Comparison of ENCODE assay signal across 9 mouse cellular contexts in the genomic region with DNA sequence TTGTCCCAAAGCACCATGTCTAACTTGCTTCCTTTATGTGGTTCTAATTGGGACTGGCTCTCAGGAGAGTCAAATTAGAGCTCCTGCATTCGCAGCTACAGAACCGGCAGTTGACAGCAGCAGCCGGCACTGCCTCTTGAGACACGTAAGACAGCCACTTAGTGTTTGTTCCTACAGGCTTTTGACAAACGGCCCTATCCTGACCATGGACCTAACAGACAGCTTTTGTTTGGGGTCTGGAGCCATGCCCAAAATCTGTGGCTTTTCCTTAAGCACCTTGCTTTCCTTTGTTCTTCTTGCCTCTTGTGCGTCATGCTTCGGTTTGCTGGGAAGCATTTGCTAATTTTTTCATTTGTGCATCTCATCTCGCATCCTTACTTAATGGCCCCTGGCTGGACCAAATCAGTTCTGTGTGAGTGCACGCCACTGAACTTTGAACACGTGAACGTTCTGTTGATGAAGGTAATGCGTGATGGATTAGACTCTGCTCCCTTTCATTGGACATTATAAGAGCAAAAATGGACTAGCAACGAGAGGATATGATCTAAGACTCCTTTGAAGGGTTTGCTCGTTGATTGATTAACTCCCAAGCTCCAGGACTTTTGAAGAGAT.
DNase-seq lines count a peak whose midpoint lies in the region; ATAC-seq and TF ChIP-seq lines count a peak whose summit lies in the region.
"Had no signal": no experiment of that assay in that cellular context is flagged by ENCODE, and none has a peak within 500 bp of the region (broad histone marks: within the 10 kb centered on the region; RNA-seq: fewer than 3 reads in every experiment).

No protein-coding gene starts in this region.

- 61% methylated on average over 14 of the region's 14 CpGs for WGBS in neural tube, embryonic 11.5 days
- 10% methylated on average over 14 of the region's 14 CpGs for WGBS in forebrain, embryonic 14.5 days
- 33% methylated on average over 14 of the region's 14 CpGs for WGBS in neural tube, embryonic 14.5 days
- 89% methylated on average over 14 of the region's 14 CpGs for WGBS in thymus, adult 2 months

- no peak for TF ChIP-seq POLR2A in thymus, adult 2 months (IDR thresholded peaks at IDR 0.05; ENCODE audit: control insufficient read depth, extremely low read depth, insufficient read depth, low read length, poor library complexity)

- no peak overlapping the region for H3K27ac ChIP-seq in neural tube, embryonic 11.5 days (ENCODE audit: low read depth, low read length)
- no peak overlapping the region for H3K27ac ChIP-seq in forebrain, embryonic 14.5 days (ENCODE audit: low read depth, low read length)
- H3K27ac ChIP-seq in neural tube, embryonic 14.5 days (ENCODE audit: low read depth, low read length), result no peak overlapping the region
- no peak overlapping the region for H3K27ac ChIP-seq in thymus, adult 2 months (ENCODE audit: control insufficient read depth, insufficient read depth, low read length)
- H3K27ac ChIP-seq: heart, embryonic 15.5 days had no signal

- TF ChIP-seq CTCF in thymus, adult 2 months (IDR thresholded peaks at IDR 0.05; ENCODE audit: borderline replicate concordance, control insufficient read depth, extremely low read depth, insufficient read depth, low read length, poor library complexity), result no peak

- no peak overlapping the region for H3K9ac ChIP-seq in neural tube, embryonic 11.5 days (ENCODE audit: low read length)
- H3K9ac ChIP-seq in forebrain, embryonic 14.5 days (ENCODE audit: low read length), result no peak overlapping the region; the same call in 1 of the 2 replicates
- no peak overlapping the region for H3K9ac ChIP-seq in neural tube, embryonic 14.5 days (replicated peaks; ENCODE audit: low read depth, low read length)
- H3K9ac ChIP-seq: heart, embryonic 15.5 days had no signal

- no peaks in the 10 kb centered on the region for H3K36me3 ChIP-seq in neural tube, embryonic 11.5 days (ENCODE audit: control insufficient read depth, insufficient read depth, low read length)
- H3K36me3 ChIP-seq in forebrain, embryonic 14.5 days (ENCODE audit: control insufficient read depth, insufficient read depth, low read length), result no peaks in the 10 kb centered on the region
- no peaks in the 10 kb centered on the region for H3K36me3 ChIP-seq in neural tube, embryonic 14.5 days (ENCODE audit: control insufficient read depth, insufficient read depth, low read length)
- H3K36me3 ChIP-seq in thymus, adult 2 months (ENCODE audit: control insufficient read depth, insufficient read depth, low read length), result no peaks in the 10 kb centered on the region
- H3K36me3 ChIP-seq: heart, embryonic 15.5 days had no signal

- ATAC-seq in neural tube, embryonic 11.5 days (ENCODE audit: insufficient read depth, low FRiP score, low TSS enrichment), result no peak
- ATAC-seq in forebrain, embryonic 14.5 days, result peak; percentile 91
- peak; percentile 60; the same call in 1 of the 2 replicates for ATAC-seq in neural tube, embryonic 14.5 days (ENCODE audit: low read depth)

- DNase-seq in neural tube, embryonic 11.5 days (ENCODE audit: low spot score), result peak; percentile 34
- DNase-seq in neural tube, embryonic 10.5 days (ENCODE audit: extremely low spot score, low spot score), result no peak
- DNase-seq in forebrain, embryonic 14.5 days (ENCODE audit: low spot score), result peak; percentile 81
- DNase-seq in kidney, postnatal 10 days, result peak; percentile 16
- no peak for DNase-seq in heart, postnatal 4 days
- no peak for DNase-seq in left cerebral cortex, adult 8-10 months (ENCODE audit: low spot score in 2 of 2)
- DNase-seq in thymus, adult 2 months, result no peak

- peaks cover 3% of the 10 kb centered on the region; the same call in 1 of the 2 replicates for H3K4me1 ChIP-seq in neural tube, embryonic 11.5 days (ENCODE audit: control insufficient read depth, insufficient read depth, low read length)
- H3K4me1 ChIP-seq in forebrain, embryonic 14.5 days (ENCODE audit: control insufficient read depth, insufficient read depth, low read length), result peaks cover 8% of the 10 kb centered on the region; the same call in 1 of the 2 replicates
- peaks cover 3% of the 10 kb centered on the region; the same call in 1 of the 2 replicates for H3K4me1 ChIP-seq in neural tube, embryonic 14.5 days (ENCODE audit: control insufficient read depth, insufficient read depth, low read length)
- H3K4me1 ChIP-seq in thymus, adult 2 months (replicated peaks; ENCODE audit: control insufficient read depth, insufficient read depth, low read length), result no peaks in the 10 kb centered on the region
- H3K4me1 ChIP-seq: heart, embryonic 15.5 days had no signal

- no peaks in the 10 kb centered on the region for H3K27me3 ChIP-seq in neural tube, embryonic 11.5 days (ENCODE audit: control insufficient read depth, insufficient read depth, low read length)
- H3K27me3 ChIP-seq in forebrain, embryonic 14.5 days (replicated peaks; ENCODE audit: control insufficient read depth, insufficient read depth, low read length), result no peaks in the 10 kb centered on the region
- no peaks in the 10 kb centered on the region for H3K27me3 ChIP-seq in neural tube, embryonic 14.5 days (ENCODE audit: control insufficient read depth, insufficient read depth, low read length)
- no peaks in the 10 kb centered on the region for H3K27me3 ChIP-seq in thymus, adult 2 months (ENCODE audit: control insufficient read depth, insufficient read depth, low read length)
- H3K27me3 ChIP-seq: heart, embryonic 15.5 days had no signal

- no peak overlapping the region for H3K4me3 ChIP-seq in neural tube, embryonic 11.5 days (ENCODE audit: low read depth, low read length)
- no peak overlapping the region for H3K4me3 ChIP-seq in forebrain, embryonic 14.5 days (ENCODE audit: low read depth, low read length)
- no peak overlapping the region for H3K4me3 ChIP-seq in neural tube, embryonic 14.5 days (ENCODE audit: low read depth, low read length)
- no peak overlapping the region for H3K4me3 ChIP-seq in thymus, adult 2 months (ENCODE audit: control insufficient read depth, insufficient read depth, low read length)
- H3K4me3 ChIP-seq: heart, embryonic 15.5 days had no signal

- H3K9me3 ChIP-seq in neural tube, embryonic 11.5 days (ENCODE audit: control insufficient read depth, low read length), result no peaks in the 10 kb centered on the region
- H3K9me3 ChIP-seq in forebrain, embryonic 14.5 days (replicated peaks; ENCODE audit: control insufficient read depth, low read length), result no peaks in the 10 kb centered on the region
- no peaks in the 10 kb centered on the region for H3K9me3 ChIP-seq in neural tube, embryonic 14.5 days (ENCODE audit: control insufficient read depth, low read length)
- H3K9me3 ChIP-seq: heart, embryonic 15.5 days had no signal

- no peak overlapping the region for H3K4me2 ChIP-seq in neural tube, embryonic 11.5 days (ENCODE audit: low read depth)
- peak overlapping the region; percentile 24; the same call in 1 of the 2 replicates for H3K4me2 ChIP-seq in forebrain, embryonic 14.5 days (ENCODE audit: low read length)
- H3K4me2 ChIP-seq in neural tube, embryonic 14.5 days (ENCODE audit: low read depth, low read length), result no peak overlapping the region
- H3K4me2 ChIP-seq: heart, embryonic 15.5 days had no signal

Comparison
In these comparisons a context has a peak if more than half of its experiments do, and no peak if none do; other contexts are left out.
1. DNase-seq: peak in neural tube, embryonic 11.5 days (single experiment), forebrain, embryonic 14.5 days (single experiment) and kidney, postnatal 10 days (single experiment); none in neural tube, embryonic 10.5 days (single experiment), heart, postnatal 4 days (single experiment), left cerebral cortex, adult 8-10 months (0 of 2) and thymus, adult 2 months (single experiment).